Mouse (Mus musculus) neural tube, embryonic 14.5 days (tissue): ENCODE measurements at regions not wholly inside any gene's neighbourhood (a gene's known extent, or its start where the extent isn't known, plus 50 kb on each side); places are given as distances from the start of the nearest gene placed in this dataset.
"Not testable (repeated sequence)": the region's sequence is repeated elsewhere in the genome, so short reads cannot be mapped to it uniquely, and the experiment has no call there.

Experiments used
- ATAC-seq: fragments of 200-750 bp; cut with Nextera tagmentation; 2 replicates; pipeline ENCODE4 v1.8.0; 2017; ENCODE audit warnings: low read depth, mild to moderate bottlenecking, moderate TSS enrichment, moderate library complexity
- H3K27ac ChIP-seq: fragments of 300-500 bp; sonication (generic); 2 replicates; pipeline ENCODE4 v1.5.1; 2014; ENCODE audit warnings: low read depth, mild to moderate bottlenecking, control low read depth, low read length, moderate library complexity, mixed read lengths
- H3K27me3 ChIP-seq: fragments of 300-500 bp; sonication (generic); 2 replicates; pipeline ENCODE4 v1.6.1; 2014; ENCODE audit warnings: low read length; ENCODE audit not compliant: control insufficient read depth, insufficient read depth
- H3K36me3 ChIP-seq: fragments of 300-500 bp; sonication (generic); 2 replicates; pipeline ENCODE4 v1.6.1; 2014; ENCODE audit warnings: low read length, mixed read lengths; ENCODE audit not compliant: control insufficient read depth, insufficient read depth
- H3K4me1 ChIP-seq: fragments of 300-500 bp; sonication (generic); 2 replicates; pipeline ENCODE4 v1.6.1; 2014; ENCODE audit warnings: low read length; ENCODE audit not compliant: control insufficient read depth, insufficient read depth
- H3K4me2 ChIP-seq: fragments of 300-500 bp; sonication (generic); 2 replicates; pipeline ENCODE4 v1.6.1; 2014; ENCODE audit warnings: mild to moderate bottlenecking, low read depth, low read length, control low read depth
- H3K4me3 ChIP-seq: fragments of 300-500 bp; sonication (generic); 2 replicates; pipeline ENCODE4 v1.5.1; 2014; ENCODE audit warnings: low read depth, low read length, control low read depth, mixed read lengths
- H3K9ac ChIP-seq: fragments of 300-500 bp; sonication (generic); replicated peaks from 2 replicates; pipeline ENCODE4 v1.6.1; 2014; ENCODE audit warnings: low read depth, mild to moderate bottlenecking, control low read depth, low read length, mixed read lengths
- H3K9me3 ChIP-seq: fragments of 300-500 bp; sonication (generic); 2 replicates; pipeline ENCODE4 v1.6.1; 2016; ENCODE audit warnings: low read length; ENCODE audit not compliant: control insufficient read depth
- WGBS: fragments of 180-500 bp; shearing (Covaris S2); extraction: QIAGEN DNeasy Blood & Tissue Kit; methylation state at CpG from one replicate; pipeline ENCODE4 v1.1.7; 2014; 5-methylcytosine and 5-hydroxymethylcytosine counted together

- no peaks in the 10 kb centered on the region for H3K4me1 ChIP-seq
- ATAC-seq: no peak
- H3K9me3 ChIP-seq: no peaks in the 10 kb centered on the region
- no peak overlapping the region for H3K27ac ChIP-seq
- 97% methylated on average over 3 of the region's 3 CpGs for WGBS
- H3K4me2 ChIP-seq: no peak overlapping the region
- no peaks in the 10 kb centered on the region for H3K27me3 ChIP-seq
- no peaks in the 10 kb centered on the region for H3K36me3 ChIP-seq
- H3K4me3 ChIP-seq: no peak overlapping the region
- H3K9ac ChIP-seq: no peak overlapping the region
Observed at GRCm38 (mm10) chr1:143286274-143286967, 354.0 kb upstream of the B3galt2 start.

DNA sequence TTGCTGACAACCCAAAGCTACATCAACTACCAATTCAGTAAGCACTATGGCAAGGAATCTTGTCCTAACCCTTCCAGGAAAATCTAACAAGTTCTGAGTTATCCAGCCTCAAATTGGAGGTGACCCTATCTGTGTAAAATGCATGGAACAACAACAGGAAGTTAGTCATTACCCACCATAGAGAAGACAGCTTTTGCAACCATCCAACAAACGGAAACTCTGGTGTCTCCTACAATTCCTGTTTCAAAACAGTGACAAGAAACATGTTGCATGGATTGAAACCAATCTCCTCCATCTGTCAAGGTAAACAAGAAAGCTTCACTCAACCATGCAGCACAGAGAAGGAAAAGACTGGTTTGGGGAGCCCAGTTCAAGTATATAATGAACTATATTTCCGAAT is 353.0 kb upstream of the B3galt2 start:
- H3K27me3 ChIP-seq: no peaks in the 10 kb centered on the region
- no peak overlapping the region for H3K4me2 ChIP-seq
- 87% methylated on average over 2 of the region's 2 CpGs for WGBS
- H3K4me3 ChIP-seq: no peak overlapping the region
- H3K4me1 ChIP-seq: no peaks in the 10 kb centered on the region
- no peak overlapping the region for H3K27ac ChIP-seq
- no peak for ATAC-seq
- no peak overlapping the region for H3K9ac ChIP-seq
- no peaks in the 10 kb centered on the region for H3K36me3 ChIP-seq
- H3K9me3 ChIP-seq: no peaks in the 10 kb centered on the region

DNA sequence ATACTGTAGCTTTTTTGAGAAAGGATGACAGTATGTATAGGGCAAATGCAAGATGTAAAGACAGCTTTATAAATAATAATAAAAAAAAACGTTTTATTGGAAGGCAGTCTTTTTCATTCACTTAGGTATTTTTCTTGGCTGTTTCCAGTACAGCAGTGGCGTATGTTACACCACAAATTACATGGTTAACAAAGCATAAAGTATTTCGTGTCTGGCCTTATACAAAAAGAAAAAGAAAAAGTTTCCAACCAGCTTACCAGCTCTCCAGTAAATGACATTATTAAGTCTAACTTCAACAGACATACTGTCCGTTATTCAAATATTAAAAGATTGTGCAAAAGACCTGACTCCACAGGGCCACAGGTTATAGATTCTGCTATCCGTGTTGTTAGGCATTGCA is 343.9 kb upstream of the B3galt2 start:
- Histone ChIP-seq H3K9ac (no peak overlapping the region), H3K4me2 (no peak overlapping the region), H3K27me3 (no peaks in the 10 kb centered on the region), H3K27ac (no peak overlapping the region), H3K9me3 (no peaks in the 10 kb centered on the region), H3K36me3 (no peaks in the 10 kb centered on the region), H3K4me1 (no peaks in the 10 kb centered on the region), H3K4me3 (no peak overlapping the region)
- WGBS: 81% methylated on average over 5 of the region's 5 CpGs
- ATAC-seq: no peak

DNA sequence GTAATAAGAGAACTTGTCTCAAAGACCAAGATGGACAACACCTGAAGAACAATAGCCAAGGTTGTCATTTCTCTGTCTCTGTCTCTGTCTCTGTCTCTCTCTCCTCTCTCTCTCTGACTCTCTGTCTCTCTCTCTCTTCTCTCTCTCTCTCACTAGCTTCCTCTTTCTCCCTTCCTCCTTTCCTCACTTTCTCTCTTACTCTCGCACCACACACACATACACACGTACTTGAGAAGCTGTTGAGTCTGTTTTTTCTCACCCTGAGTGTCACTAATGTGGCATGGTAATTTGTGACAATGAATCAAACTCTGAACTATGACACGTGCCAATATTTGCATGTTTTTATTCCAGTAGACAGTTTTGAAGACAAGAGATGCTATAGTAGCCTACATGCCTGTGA is 333.1 kb upstream of the B3galt2 start:
- Histone ChIP-seq H3K4me3 (no peak overlapping the region), H3K27me3 (no peaks in the 10 kb centered on the region), H3K36me3 (no peaks in the 10 kb centered on the region), H3K4me1 (no peaks in the 10 kb centered on the region), H3K9me3 (no peaks in the 10 kb centered on the region), H3K4me2 (no peak overlapping the region), H3K27ac (no peak overlapping the region), H3K9ac (no peak overlapping the region)
- 77% methylated on average over 3 of the region's 3 CpGs for WGBS
- ATAC-seq: no peak

DNA sequence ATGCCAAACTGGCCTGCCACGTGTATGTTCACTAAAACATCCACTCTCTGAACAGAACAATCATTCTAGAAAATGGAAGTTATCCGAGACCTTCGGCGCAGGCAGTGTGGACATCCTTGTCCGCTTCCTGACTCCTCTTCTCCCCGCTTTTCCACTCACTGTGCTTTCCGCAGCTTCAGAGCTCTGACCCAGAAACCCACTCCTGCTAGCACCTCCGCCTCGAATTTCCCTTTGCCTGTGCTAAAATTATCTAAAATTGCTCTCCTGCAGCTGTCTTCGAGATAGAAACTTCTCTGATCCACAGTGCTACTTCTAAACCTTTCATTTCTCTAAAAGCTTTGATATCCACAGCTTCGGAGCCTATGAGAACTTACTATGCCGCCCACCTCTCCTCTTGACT is 322.1 kb upstream of the B3galt2 start:
- no peak for ATAC-seq
- no peak overlapping the region for H3K4me2 ChIP-seq
- 93% methylated on average over 12 of the region's 12 CpGs for WGBS
- H3K27me3 ChIP-seq: no peaks in the 10 kb centered on the region
- no peak overlapping the region for H3K27ac ChIP-seq
- no peaks in the 10 kb centered on the region for H3K9me3 ChIP-seq
- H3K4me1 ChIP-seq: no peaks in the 10 kb centered on the region
- H3K36me3 ChIP-seq: no peaks in the 10 kb centered on the region
- H3K4me3 ChIP-seq: no peak overlapping the region
- no peak overlapping the region for H3K9ac ChIP-seq

- Histone ChIP-seq H3K27ac (no peak overlapping the region), H3K9ac (no peak overlapping the region), H3K9me3 (no peaks in the 10 kb centered on the region), H3K4me2 (no peak overlapping the region), H3K36me3 (no peaks in the 10 kb centered on the region), H3K4me3 (no peak overlapping the region), H3K4me1 (no peaks in the 10 kb centered on the region), H3K27me3 (no peaks in the 10 kb centered on the region)
- 94% methylated on average over 7 of the region's 7 CpGs for WGBS
- no peak for ATAC-seq
Observed at GRCm38 (mm10) chr1:143319568-143319967, 320.9 kb upstream of the B3galt2 start.

DNA sequence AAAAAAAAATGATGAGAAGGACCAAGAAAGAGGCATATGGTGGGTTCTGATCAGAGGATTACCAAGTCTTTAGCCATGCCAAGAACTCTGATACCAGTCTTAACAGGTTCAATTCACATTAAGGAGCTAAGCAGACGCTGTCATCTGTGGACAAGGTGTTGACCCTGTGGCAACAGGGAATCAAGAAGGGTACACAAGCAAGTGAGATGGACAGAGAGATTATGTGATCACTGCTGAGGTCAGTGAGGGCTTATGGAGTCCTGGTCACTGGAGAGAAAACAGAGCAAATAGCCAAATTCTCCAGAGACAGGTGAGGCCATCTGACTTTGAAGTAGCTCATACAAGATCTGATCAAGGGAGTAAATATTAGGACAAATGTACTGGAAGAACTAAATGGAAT is 289.1 kb upstream of the B3galt2 start:
- no peaks in the 10 kb centered on the region for H3K9me3 ChIP-seq
- WGBS: 79% methylated on average over 1 of the region's 1 CpGs

DNA sequence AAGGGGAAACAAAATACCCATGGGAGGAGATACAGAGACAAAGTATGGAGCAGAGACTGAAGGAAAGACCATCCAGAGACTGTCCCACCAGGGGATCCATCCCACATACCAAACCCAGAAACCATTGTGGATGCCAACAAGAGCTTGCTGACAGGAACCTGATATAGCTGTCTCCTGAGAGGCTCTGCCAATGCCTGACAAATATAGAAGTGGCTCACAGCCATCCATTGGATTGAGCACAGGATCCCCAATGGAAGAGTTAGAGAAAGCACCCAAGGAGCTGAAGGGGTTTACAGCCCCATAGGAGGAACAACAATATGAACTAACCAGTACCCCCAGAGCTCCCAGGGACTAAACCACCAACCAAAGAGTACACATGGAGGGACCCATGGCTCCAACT is 280.2 kb upstream of the B3galt2 start:
- not testable (repeated sequence) for H3K27me3 ChIP-seq

More for the DNA sequence above, 289.1 kb upstream of the B3galt2 start:
- no peak overlapping the region for H3K9ac ChIP-seq
- no peaks in the 10 kb centered on the region for H3K4me1 ChIP-seq
- no peaks in the 10 kb centered on the region for H3K36me3 ChIP-seq
- no peaks in the 10 kb centered on the region for H3K27me3 ChIP-seq
- no peak overlapping the region for H3K4me3 ChIP-seq
- no peak for ATAC-seq
- H3K4me2 ChIP-seq: no peak overlapping the region
- H3K27ac ChIP-seq: no peak overlapping the region

GRCm38 (mm10) chr1:143391851-143392250 is 248.6 kb upstream of the B3galt2 start:
- ATAC-seq: no peak
- Histone ChIP-seq H3K4me3 (no peak overlapping the region), H3K4me2 (no peak overlapping the region), H3K9me3 (no peaks in the 10 kb centered on the region), H3K27me3 (no peaks in the 10 kb centered on the region), H3K27ac (no peak overlapping the region), H3K36me3 (no peaks in the 10 kb centered on the region), H3K9ac (no peak overlapping the region), H3K4me1 (no peaks in the 10 kb centered on the region)
- WGBS: 83% methylated on average over 4 of the region's 4 CpGs

More for the DNA sequence above, 280.2 kb upstream of the B3galt2 start:
- H3K36me3 ChIP-seq, H3K4me2 ChIP-seq, H3K4me3 ChIP-seq, ATAC-seq, H3K9ac ChIP-seq, H3K4me1 ChIP-seq, H3K27ac ChIP-seq, H3K9me3 ChIP-seq: not testable (repeated sequence)
